Mouse (Mus musculus) myocyte (in vitro differentiated cells): ENCODE measurements around the gene Lrrc63.

Experiments used
- CEBPB ChIP-seq: IDR thresholded peaks from 2 replicates; pipeline ENCODE4 v1.6.1; 2011; ENCODE audit warnings: mild to moderate bottlenecking, moderate library complexity; ENCODE audit not compliant: poor library complexity, insufficient read depth, severe bottlenecking
- MYOD1 ChIP-seq, 3 experiments: IDR thresholded peaks; one replicate each; pipeline ENCODE4 v1.6.1; 2011; ENCODE audit warnings: control low read depth in 2 of 3, low read depth in 2 of 3, mild to moderate bottlenecking in 2 of 3, moderate library complexity in 1 of 3; ENCODE audit not compliant: insufficient read length in 2 of 3, control insufficient read depth in 1 of 3
- POLR2A ChIP-seq: IDR thresholded peaks from one replicate; pipeline ENCODE4 v1.6.1; 2011; ENCODE audit warnings: low read depth, mild to moderate bottlenecking, control low read depth, moderate library complexity; ENCODE audit not compliant: insufficient read length
- USF1 ChIP-seq: IDR thresholded peaks from one replicate; pipeline ENCODE4 v1.6.1; 2011; ENCODE audit warnings: low read depth, mild to moderate bottlenecking, control low read depth, moderate library complexity

- peak; percentile 25; the same call in 1 of the 2 replicates for TF ChIP-seq CEBPB
- TF ChIP-seq POLR2A: no peak
- TF ChIP-seq USF1: no peak
- no peak for TF ChIP-seq MYOD1 (IDR thresholded peaks at IDR 0.05; ENCODE audit: control insufficient read depth in 1 of 3, insufficient read length in 2 of 3, low read depth in 2 of 3)
Measured at GRCm38 (mm10) chr14:75069356-75069979, 61.2 kb downstream of the Lrrc63 start.
